Comparison of ENCODE assay signal across 8 mouse cellular contexts in the genomic region with DNA sequence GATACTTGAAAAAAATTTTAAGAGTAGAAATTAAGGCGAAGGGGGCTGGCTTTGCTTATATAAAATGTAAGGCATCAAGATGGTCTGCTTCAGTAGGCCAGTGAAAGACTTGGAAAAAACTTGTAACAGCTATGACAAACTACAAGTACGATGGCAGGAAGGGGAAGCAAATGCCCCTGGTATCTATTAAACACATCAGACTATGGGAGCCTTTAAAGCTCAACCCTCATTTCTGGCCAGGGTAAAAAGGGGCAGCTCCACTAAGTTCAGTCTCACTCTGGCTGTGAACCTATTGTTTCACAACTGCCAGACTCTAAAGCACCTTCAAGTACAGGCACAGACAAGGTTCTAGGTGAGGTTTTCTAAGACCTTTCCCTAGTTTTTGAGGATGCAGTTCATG. TPM values are rescaled to one million over a fixed set of nuclear protein-coding genes. Genes with fewer than 3 reads are reported as not detected.
DNase-seq lines count a peak whose midpoint lies in the region; ATAC-seq and TF ChIP-seq lines count a peak whose summit lies in the region.

No protein-coding gene starts in this region.

- intact Hi-C loops in heart, adult 2 months (cut with DNase I) = loop anchor here (10.0 kb wide), 1 partner anchor 1298 kb away; a partner anchor contains a TSS
- intact Hi-C loops in heart, postnatal 14 days (cut with DNase I) = loop anchor here (10.0 kb wide), 1 partner anchor 1298 kb away; a partner anchor contains a TSS

- no peak for DNase-seq in heart, adult 2 months
- DNase-seq in heart, postnatal 14 days = no peak
- peak; percentile 64 for DNase-seq in 416B (ENCODE audit: low read depth)
- DNase-seq in forebrain, embryonic 14.5 days (ENCODE audit: low spot score) = no peak
- DNase-seq in right cerebral cortex, postnatal 10 days (ENCODE audit: low spot score in 2 of 2) = no peak
- no peak for DNase-seq in testis, postnatal 14 days (ENCODE audit: low spot score)

- peak overlapping the region; percentile 72 for H3K4me3 ChIP-seq in heart, adult 2 months
- peak overlapping the region; percentile 95 for H3K4me3 ChIP-seq in forebrain, embryonic 14.5 days (ENCODE audit: low read depth, low read length)
- H3K4me3 ChIP-seq in liver, embryonic 15.5 days (replicated peaks) = peak overlapping the region; percentile 100

- H3K4me1 ChIP-seq in heart, adult 2 months (ENCODE audit: control insufficient read depth, insufficient read depth, low read length) = peaks cover 5% of the 10 kb centered on the region
- H3K4me1 ChIP-seq in forebrain, embryonic 14.5 days (ENCODE audit: control insufficient read depth, insufficient read depth, low read length) = peaks cover 18% of the 10 kb centered on the region
- H3K4me1 ChIP-seq in liver, embryonic 15.5 days (replicated peaks) = peaks cover 41% of the 10 kb centered on the region

- H3K27ac ChIP-seq in heart, adult 2 months = no peak overlapping the region
- no peak overlapping the region for H3K27ac ChIP-seq in forebrain, embryonic 14.5 days (ENCODE audit: low read depth, low read length)
- no peak overlapping the region; the same call in 1 of the 2 replicates for H3K27ac ChIP-seq in liver, embryonic 15.5 days (replicated peaks)

- ATAC-seq in forebrain, embryonic 14.5 days = no peak
- no peak for ATAC-seq in liver, embryonic 15.5 days (ENCODE audit: insufficient read depth)
- no peak for ATAC-seq in megakaryocyte progenitor cell, adult 5-6 weeks (replicated peaks; ENCODE audit: poor library complexity)

- TF ChIP-seq EP300 in heart, adult 2 months (IDR thresholded peaks at IDR 0.05; ENCODE audit: insufficient read depth, low read depth, low read length) = no peak

- H3K27me3 ChIP-seq in heart, adult 2 months (ENCODE audit: control insufficient read depth, insufficient read depth, low read length) = no peaks in the 10 kb centered on the region
- H3K27me3 ChIP-seq in forebrain, embryonic 14.5 days (replicated peaks; ENCODE audit: control insufficient read depth, insufficient read depth, low read length) = no peaks in the 10 kb centered on the region
- no peaks in the 10 kb centered on the region for H3K27me3 ChIP-seq in liver, embryonic 15.5 days

- H3K79me2 ChIP-seq in heart, adult 2 months (replicated peaks; ENCODE audit: control insufficient read depth, insufficient read depth, low read length) = peaks cover 7% of the 10 kb centered on the region

- no peak for TF ChIP-seq POLR2A in heart, adult 2 months (IDR thresholded peaks at IDR 0.05; ENCODE audit: insufficient read depth, low read depth, low read length)

- H3K4me2 ChIP-seq in forebrain, embryonic 14.5 days (ENCODE audit: low read length) = peak overlapping the region; percentile 97
- peak overlapping the region; percentile 93 for H3K4me2 ChIP-seq in liver, embryonic 15.5 days

- no peak for TF ChIP-seq CTCF in heart, adult 2 months (IDR thresholded peaks at IDR 0.05)

- 27% methylated on average over 2 of the region's 2 CpGs for WGBS in heart, adult 2 months
- 92% methylated on average over 2 of the region's 2 CpGs for WGBS in forebrain, embryonic 14.5 days
- WGBS in liver, embryonic 15.5 days (ENCODE audit: insufficient replicate concordance) = 27% methylated on average over 2 of the region's 2 CpGs

- peaks cover 23% of the 10 kb centered on the region for H3K36me3 ChIP-seq in heart, adult 2 months (ENCODE audit: control insufficient read depth, insufficient read depth, low read length)
- peaks cover 9% of the 10 kb centered on the region; the same call in 1 of the 2 replicates for H3K36me3 ChIP-seq in forebrain, embryonic 14.5 days (ENCODE audit: control insufficient read depth, insufficient read depth, low read length)
- H3K36me3 ChIP-seq in liver, embryonic 15.5 days (replicated peaks) = peaks cover 35% of the 10 kb centered on the region

- peak overlapping the region; percentile 47; the same call in 1 of the 2 replicates for H3K9ac ChIP-seq in heart, adult 2 months (ENCODE audit: low read depth, low read length)
- H3K9ac ChIP-seq in forebrain, embryonic 14.5 days (ENCODE audit: low read length) = peak overlapping the region; percentile 87
- H3K9ac ChIP-seq in liver, embryonic 15.5 days = peak overlapping the region; percentile 98

- H3K9me3 ChIP-seq in forebrain, embryonic 14.5 days (replicated peaks; ENCODE audit: control insufficient read depth, low read length) = no peaks in the 10 kb centered on the region
- no peaks in the 10 kb centered on the region for H3K9me3 ChIP-seq in liver, embryonic 15.5 days (replicated peaks)

RNA-seq across cellular contexts. Expression of a gene that starts 2.0 kb away (rescaled TPM):
- total RNA-seq in heart, adult 2 months (2021) = 10 to 100 TPM; 17.7 to 18.9 TPM
- 5.1 and 7.8 TPM in 2 replicates for polyA plus RNA-seq in heart, adult 2 months (2012; rRNA removed)
- 10 to 100 TPM; 19.8 to 19.9 TPM for total RNA-seq in heart, postnatal 14 days (2021)
- 25.9 and 27.5 TPM in 2 replicates for polyA plus RNA-seq in forebrain, embryonic 14.5 days (2014; fragmentation: Nextera tagmentation; extraction: Ambion mirVana)
- 9.2 and 9.4 TPM in 2 replicates for polyA plus RNA-seq in liver, embryonic 15.5 days (2015; fragmentation: Nextera tagmentation; extraction: Ambion mirVana)
- 33.6 and 34.4 TPM in 2 replicates for total RNA-seq in megakaryocyte progenitor cell, adult 5-6 weeks (2015)
- total RNA-seq in megakaryocyte progenitor cell, adult 5-6 weeks (2017) = 28.3 and 31.6 TPM in 2 replicates

Comparison
In these comparisons a context has a peak if more than half of its experiments do, and no peak if none do; other contexts are left out.
1. H3K9ac ChIP-seq: peak in every context shown above with its lines; median percentile 98 in liver, embryonic 15.5 days; 87 in forebrain, embryonic 14.5 days; 47 in heart, adult 2 months.